Mouse (Mus musculus) intestine, embryonic 15.5 days (tissue): ENCODE data around the gene Ap1m2. TPM values are rescaled to one million over a fixed set of nuclear protein-coding genes. Genes with fewer than 3 reads are reported as not detected.
"Not testable (repeated sequence)": the region's sequence is repeated elsewhere in the genome, so short reads cannot be mapped to it uniquely, and the experiment has no call there.

Experiments
- ATAC-seq: fragments of 200-750 bp; cut with Nextera tagmentation; 2 replicates; pipeline ENCODE4 v1.8.0; 2017; ENCODE audit warnings: moderate TSS enrichment, moderate library complexity
- H3K27ac ChIP-seq: fragments of 300-500 bp; sonication (generic); 2 replicates; pipeline ENCODE4 v1.5.1; 2015; ENCODE audit warnings: mild to moderate bottlenecking, inconsistent platforms
- H3K27me3 ChIP-seq: fragments of 300-500 bp; sonication (generic); replicated peaks from 2 replicates; pipeline ENCODE4 v1.6.1; 2015; ENCODE audit warnings: inconsistent platforms
- H3K36me3 ChIP-seq: fragments of 300-500 bp; sonication (generic); 2 replicates; pipeline ENCODE4 v1.6.1; 2015; ENCODE audit warnings: inconsistent platforms
- H3K4me1 ChIP-seq: fragments of 300-500 bp; sonication (generic); replicated peaks from 2 replicates; pipeline ENCODE4 v1.6.1; 2015; ENCODE audit warnings: inconsistent platforms
- H3K4me2 ChIP-seq: fragments of 300-500 bp; sonication (generic); replicated peaks from 2 replicates; pipeline ENCODE4 v1.6.1; 2015; ENCODE audit warnings: mild to moderate bottlenecking, inconsistent platforms
- H3K4me3 ChIP-seq: fragments of 300-500 bp; sonication (generic); replicated peaks from 2 replicates; pipeline ENCODE4 v1.5.1; 2015; ENCODE audit warnings: inconsistent platforms
- H3K9ac ChIP-seq: fragments of 300-500 bp; sonication (generic); 2 replicates; pipeline ENCODE4 v1.6.1; 2015; ENCODE audit warnings: inconsistent platforms
- H3K9me3 ChIP-seq: fragments of 300-500 bp; sonication (generic); 2 replicates; pipeline ENCODE4 v1.6.1; 2016; ENCODE audit warnings: inconsistent platforms
- WGBS: fragments of 180-500 bp; shearing (Covaris S2); methylation state at CpG from one replicate; pipeline ENCODE4 v1.1.7; 2015; 5-methylcytosine and 5-hydroxymethylcytosine counted together
- polyA plus RNA-seq: library from polyadenylated mRNA; unstranded; fragments of >200 nt; fragmentation: Nextera tagmentation; extraction: Ambion mirVana; gene quantifications from 2 replicates; pipeline ENCODE4 v1.2.1, GENCODE M21; 2015

Gene Ap1m2
- polyA plus RNA-seq, 1 experiment from 2014 or later, result 106 TPM

DNA sequence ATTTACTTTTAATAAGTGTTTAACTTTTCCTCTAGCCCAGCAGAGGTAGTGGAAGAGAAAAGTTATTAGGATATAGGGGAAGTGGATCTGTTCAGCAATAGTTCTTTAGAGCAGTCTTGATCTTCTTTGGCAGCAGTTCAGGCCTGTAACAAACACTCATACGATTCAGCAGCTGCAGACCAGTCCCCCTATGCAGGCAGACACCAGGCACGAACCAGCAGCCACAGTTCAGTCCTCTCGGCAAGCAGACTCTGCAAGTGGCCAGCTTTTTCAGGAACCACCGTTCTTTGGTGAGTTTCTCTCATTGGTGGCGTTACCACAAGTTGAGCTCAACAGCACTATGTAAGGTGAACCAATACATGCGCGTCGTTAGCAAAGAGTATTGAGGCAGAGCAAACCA, 24.4 kb upstream of the Ap1m2 start:
- Histone ChIP-seq H3K36me3 (no peaks in the 10 kb centered on the region), H3K9me3 (no peaks in the 10 kb centered on the region), H3K4me2 (no peak overlapping the region), H3K4me3 (no peak overlapping the region), H3K4me1 (peaks cover 8% of the 10 kb centered on the region; the same call in 1 of the 2 replicates), H3K27me3 (no peaks in the 10 kb centered on the region), H3K9ac (no peak overlapping the region), H3K27ac (no peak overlapping the region)
- no peak for ATAC-seq
- WGBS, result 84% methylated on average over 8 of the region's 8 CpGs

DNA sequence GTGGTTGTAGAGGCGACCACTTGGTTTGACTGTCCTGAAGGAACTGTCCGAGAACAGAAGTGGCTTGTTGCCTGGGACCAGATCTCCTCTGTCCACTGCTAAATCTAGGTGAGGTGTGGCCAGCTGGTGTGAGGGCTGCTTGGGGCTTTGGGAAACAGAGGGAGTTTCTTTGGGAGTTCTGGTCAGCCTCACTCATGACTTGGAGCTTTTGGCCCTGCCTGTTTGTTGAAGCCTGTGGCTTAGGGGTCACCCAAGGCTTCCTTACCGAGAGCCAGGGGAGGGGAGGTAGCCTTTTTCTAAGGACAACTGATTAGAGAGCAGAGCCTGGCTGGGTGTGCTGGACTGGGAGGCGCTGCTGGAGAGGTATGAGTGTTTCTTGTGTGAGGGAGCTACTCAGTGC, 23.3 kb upstream of the Ap1m2 start:
- no peak overlapping the region for H3K4me3 ChIP-seq
- H3K4me1 ChIP-seq, result peaks cover 8% of the 10 kb centered on the region; the same call in 1 of the 2 replicates
- H3K4me2 ChIP-seq, result no peak overlapping the region
- no peaks in the 10 kb centered on the region for H3K36me3 ChIP-seq
- H3K9me3 ChIP-seq, result no peaks in the 10 kb centered on the region
- no peak overlapping the region for H3K27ac ChIP-seq
- 75% methylated on average over 4 of the region's 4 CpGs for WGBS
- no peaks in the 10 kb centered on the region for H3K27me3 ChIP-seq
- no peak for ATAC-seq
- no peak overlapping the region for H3K9ac ChIP-seq

DNA sequence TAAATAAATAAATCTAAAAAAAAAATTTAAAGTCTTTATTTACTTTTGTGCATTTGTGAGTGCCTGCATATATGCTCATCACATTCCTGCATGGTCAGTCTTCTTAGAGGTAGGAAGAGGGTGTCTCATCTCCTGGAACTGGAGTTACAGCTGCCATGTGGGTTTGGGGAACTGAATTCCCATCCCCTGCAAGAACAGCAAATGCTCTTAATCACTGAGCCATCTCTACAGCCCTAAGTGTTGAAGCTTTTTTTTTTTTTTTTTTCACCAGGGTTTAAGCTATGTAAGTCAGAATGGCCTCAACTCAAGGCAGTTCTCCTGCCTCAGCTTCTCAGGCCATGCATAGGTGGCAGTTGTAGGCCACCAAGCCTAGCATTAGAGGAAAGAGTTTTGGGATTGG, 22.6 kb upstream of the Ap1m2 start:
- no peak for ATAC-seq
- H3K27ac ChIP-seq, result no peak overlapping the region
- no peak overlapping the region for H3K4me3 ChIP-seq
- no peaks in the 10 kb centered on the region for H3K36me3 ChIP-seq
- H3K27me3 ChIP-seq, result no peaks in the 10 kb centered on the region
- no peak overlapping the region for H3K4me2 ChIP-seq
- peaks cover 8% of the 10 kb centered on the region; the same call in 1 of the 2 replicates for H3K4me1 ChIP-seq
- no peaks in the 10 kb centered on the region for H3K9me3 ChIP-seq
- H3K9ac ChIP-seq, result no peak overlapping the region

GRCm38 (mm10) chr9:21333523-21333922, 21.4 kb upstream of the Ap1m2 start:
- no peak overlapping the region for H3K4me2 ChIP-seq
- no peaks in the 10 kb centered on the region for H3K36me3 ChIP-seq
- no peak overlapping the region for H3K4me3 ChIP-seq
- H3K9me3 ChIP-seq, result no peaks in the 10 kb centered on the region
- WGBS, result 77% methylated on average over 1 of the region's 1 CpGs
- no peak overlapping the region for H3K27ac ChIP-seq
- no peak overlapping the region for H3K9ac ChIP-seq
- ATAC-seq, result no peak
- H3K27me3 ChIP-seq, result no peaks in the 10 kb centered on the region
- peaks cover 8% of the 10 kb centered on the region; the same call in 1 of the 2 replicates for H3K4me1 ChIP-seq

DNA sequence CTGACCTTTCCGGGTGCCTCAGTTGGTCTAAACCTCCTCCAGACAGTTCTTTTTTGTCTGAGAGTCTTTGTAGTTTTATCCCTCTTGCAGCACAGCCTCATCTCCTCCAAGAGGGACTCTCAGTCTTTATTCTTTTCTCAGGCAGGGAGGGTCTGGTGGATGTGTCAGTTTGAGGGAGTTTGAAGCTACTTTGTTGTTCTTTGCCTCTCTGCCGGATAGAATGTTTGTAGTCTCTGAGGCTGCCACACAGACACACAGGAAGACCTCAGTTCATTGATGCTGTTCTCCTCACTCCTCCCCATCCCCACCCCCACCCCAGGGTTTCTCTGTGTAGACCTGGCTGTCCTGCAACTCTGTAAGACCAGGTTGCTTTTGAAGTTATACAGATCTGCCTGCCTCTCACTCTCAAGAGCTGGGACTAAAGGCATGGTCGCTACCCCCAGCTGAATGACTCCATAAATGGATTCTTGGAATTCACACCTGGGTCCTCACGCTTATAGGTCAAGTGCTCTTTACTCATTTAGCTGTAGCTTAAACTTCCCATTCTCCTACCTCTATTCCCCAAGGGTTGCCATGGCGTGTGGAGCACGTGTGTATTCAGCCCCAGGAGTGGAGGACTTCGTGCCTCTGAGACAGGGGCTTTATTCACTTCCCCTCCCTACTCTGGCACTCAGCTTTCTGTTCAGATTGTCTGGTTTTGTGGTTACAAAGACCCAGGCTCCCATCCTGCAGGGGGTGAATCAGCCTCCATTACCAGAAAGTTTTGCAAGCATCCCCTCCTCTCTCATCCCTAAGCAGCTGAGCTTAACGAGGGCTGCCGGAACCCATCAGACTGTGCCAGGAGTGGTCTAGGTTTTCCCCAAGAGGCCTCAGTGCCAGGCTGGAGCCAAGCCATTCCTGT, 20.3 kb upstream of the Ap1m2 start:
- Histone ChIP-seq H3K9ac (no peak overlapping the region), H3K27me3 (no peaks in the 10 kb centered on the region), H3K4me1 (peaks cover 5% of the 10 kb centered on the region; the same call in 1 of the 2 replicates), H3K4me2 (no peak overlapping the region), H3K36me3 (no peaks in the 10 kb centered on the region), H3K27ac (no peak overlapping the region), H3K4me3 (no peak overlapping the region), H3K9me3 (no peaks in the 10 kb centered on the region)
- ATAC-seq, result no peak
- WGBS, result 44% methylated on average over 9 of the region's 9 CpGs

- 0 out of 2 replicates have a peak, but pooled peaks cover 4% of the 10 kb centered on the region for H3K4me1 ChIP-seq
- no peak overlapping the region for H3K27ac ChIP-seq
- WGBS, result 86% methylated on average over 12 of the region's 12 CpGs
- H3K4me2 ChIP-seq, result no peak overlapping the region
- no peak for ATAC-seq
- no peak overlapping the region for H3K4me3 ChIP-seq
- no peak overlapping the region for H3K9ac ChIP-seq
- H3K27me3 ChIP-seq, result no peaks in the 10 kb centered on the region
- H3K36me3 ChIP-seq, result no peaks in the 10 kb centered on the region
- H3K9me3 ChIP-seq, result no peaks in the 10 kb centered on the region
These were observed 19.4 kb upstream of the Ap1m2 start for GRCm38 (mm10) chr9:21331365-21332140.

DNA sequence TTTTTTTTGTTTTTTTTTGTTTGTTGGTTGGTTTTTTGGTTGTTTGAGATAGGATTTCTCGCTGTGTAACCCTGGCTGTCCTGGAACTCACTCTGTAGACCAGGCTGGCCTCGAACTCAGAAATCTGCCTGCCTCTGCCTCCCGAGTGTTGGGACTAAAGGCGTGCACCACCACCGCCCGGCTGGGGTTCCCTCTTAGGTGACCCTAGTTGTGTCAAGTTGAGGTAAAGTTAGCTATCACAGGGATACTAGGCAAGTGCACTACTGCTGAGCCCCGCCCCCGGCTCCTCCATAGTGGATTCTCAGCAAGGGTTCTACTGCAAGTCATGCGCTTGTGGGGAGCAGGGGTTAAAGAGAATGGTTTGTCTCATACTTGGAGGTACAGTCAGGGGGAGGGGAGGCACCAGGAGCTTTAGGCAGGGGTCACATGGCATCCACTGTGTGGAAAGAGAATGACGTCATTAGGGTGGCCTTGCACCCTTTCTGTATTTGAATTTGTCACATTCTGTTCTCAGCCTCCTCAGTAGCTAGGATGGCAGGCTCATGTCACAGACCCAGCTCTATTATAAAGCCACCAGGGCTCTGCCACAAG, 17.7 kb upstream of the Ap1m2 start:
- H3K27me3 ChIP-seq, result no peaks in the 10 kb centered on the region
- no peak overlapping the region for H3K9ac ChIP-seq
- no peak for ATAC-seq
- 89% methylated on average over 10 of the region's 10 CpGs for WGBS
- H3K9me3 ChIP-seq, result no peaks in the 10 kb centered on the region
- 0 out of 2 replicates have a peak, but pooled peaks cover 4% of the 10 kb centered on the region for H3K4me1 ChIP-seq
- no peak overlapping the region for H3K4me2 ChIP-seq
- no peaks in the 10 kb centered on the region for H3K36me3 ChIP-seq
- H3K4me3 ChIP-seq, result no peak overlapping the region
- no peak overlapping the region for H3K27ac ChIP-seq

- 77% methylated on average over 3 of the region's 5 CpGs for WGBS
- Histone ChIP-seq H3K9ac (no peak overlapping the region), H3K4me1 (0 out of 2 replicates have a peak, but pooled peaks cover 4% of the 10 kb centered on the region), H3K4me2 (no peak overlapping the region), H3K27ac (no peak overlapping the region), H3K9me3 (no peaks in the 10 kb centered on the region), H3K27me3 (no peaks in the 10 kb centered on the region), H3K4me3 (no peak overlapping the region), H3K36me3 (no peaks in the 10 kb centered on the region)
- ATAC-seq, result no peak
These were observed 16.9 kb upstream of the Ap1m2 start for GRCm38 (mm10) chr9:21329041-21329440.

- no peak overlapping the region for H3K4me2 ChIP-seq
- no peaks in the 10 kb centered on the region for H3K36me3 ChIP-seq
- ATAC-seq, result no peak
- no peak overlapping the region for H3K9ac ChIP-seq
- no peak overlapping the region for H3K27ac ChIP-seq
- no peak overlapping the region for H3K4me3 ChIP-seq
- no peaks in the 10 kb centered on the region for H3K9me3 ChIP-seq
- no peaks in the 10 kb centered on the region for H3K27me3 ChIP-seq
- 0 out of 2 replicates have a peak, but pooled peaks cover 4% of the 10 kb centered on the region for H3K4me1 ChIP-seq
- 70% methylated on average over 3 of the region's 3 CpGs for WGBS
These were observed 15.9 kb upstream of the Ap1m2 start for GRCm38 (mm10) chr9:21328041-21328440.

DNA sequence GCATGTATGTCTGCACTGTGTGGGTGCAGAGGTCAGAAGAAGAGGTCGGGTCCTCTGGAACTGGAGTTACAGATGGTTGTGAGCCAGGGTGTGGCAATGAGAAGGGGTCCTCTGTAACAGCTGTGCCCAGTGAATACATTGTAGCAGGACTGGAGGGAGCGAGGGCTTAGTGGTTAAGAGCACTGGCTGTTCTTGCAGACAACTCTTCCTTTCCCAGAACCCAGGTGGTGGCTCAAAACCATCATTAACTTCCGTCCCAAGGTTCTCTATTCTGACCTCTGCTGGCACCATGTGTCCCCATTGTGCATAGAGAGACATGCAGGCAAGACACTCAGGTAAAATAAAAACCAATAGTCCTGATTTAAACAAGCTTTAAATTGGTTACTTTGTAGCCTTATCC, 15.4 kb upstream of the Ap1m2 start:
- no peaks in the 10 kb centered on the region for H3K9me3 ChIP-seq
- ATAC-seq, result no peak
- H3K36me3 ChIP-seq, result no peaks in the 10 kb centered on the region
- no peak overlapping the region for H3K4me2 ChIP-seq
- no peaks in the 10 kb centered on the region for H3K27me3 ChIP-seq
- H3K4me1 ChIP-seq, result 0 out of 2 replicates have a peak, but pooled peaks cover under 1% of the 10 kb centered on the region
- H3K9ac ChIP-seq, result no peak overlapping the region
- WGBS, result 64% methylated on average over 3 of the region's 3 CpGs
- no peak overlapping the region for H3K27ac ChIP-seq
- no peak overlapping the region for H3K4me3 ChIP-seq

GRCm38 (mm10) chr9:21324269-21324668, 12.1 kb upstream of the Ap1m2 start:
- Histone ChIP-seq H3K4me1 (peaks cover 15% of the 10 kb centered on the region), H3K9me3 (no peaks in the 10 kb centered on the region), H3K36me3 (no peaks in the 10 kb centered on the region), H3K27me3 (no peaks in the 10 kb centered on the region), H3K4me3 (no peak overlapping the region), H3K9ac (no peak overlapping the region), H3K4me2 (no peak overlapping the region), H3K27ac (no peak overlapping the region)
- WGBS, result 89% methylated on average over 11 of the region's 11 CpGs
- no peak for ATAC-seq

DNA sequence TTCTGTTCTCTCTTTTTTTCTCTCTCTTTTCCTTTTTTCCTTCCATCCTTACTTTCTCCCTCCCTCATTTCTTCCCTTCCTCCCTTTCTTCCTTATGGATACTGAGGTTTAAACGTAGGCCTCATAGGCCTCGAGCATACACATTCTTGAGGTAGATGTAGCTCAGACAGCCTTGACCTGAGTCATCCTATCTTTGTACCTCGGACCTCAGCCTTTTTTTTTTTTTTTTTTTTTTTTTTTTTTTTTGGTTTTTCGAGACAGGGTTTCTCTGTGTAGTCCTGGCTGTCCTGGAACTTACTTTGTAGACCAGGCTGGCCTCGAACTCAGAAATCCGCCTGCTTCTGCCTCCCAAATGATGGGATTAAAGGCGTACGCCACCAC, 10.8 kb upstream of the Ap1m2 start:
- H3K4me3 ChIP-seq, H3K27me3 ChIP-seq, H3K4me2 ChIP-seq, H3K9me3 ChIP-seq, ATAC-seq, H3K27ac ChIP-seq, H3K9ac ChIP-seq, H3K36me3 ChIP-seq: not testable (repeated sequence)
- WGBS, result 85% methylated on average over 8 of the region's 8 CpGs
- peaks cover 15% of the 10 kb centered on the region for H3K4me1 ChIP-seq
